Mouse (Mus musculus) hindbrain, embryonic 11.5 days (tissue): ENCODE results near the gene Vsx2. TPM values are rescaled to one million over a fixed set of nuclear protein-coding genes. Genes with fewer than 3 reads are reported as not detected.
A peak's percentile ranks its signal among the peaks of the same experiment; 100 is the strongest.

Source experiments
- ATAC-seq: fragments of 200-750 bp; cut with Nextera tagmentation; 2 replicates; pipeline ENCODE4 v1.8.0; 2017; ENCODE audit warnings: mild to moderate bottlenecking, moderate TSS enrichment, moderate library complexity; ENCODE audit not compliant: low FRiP score
- DNase-seq: peaks from one replicate; pipeline ENCODE4 v3.0.0-alpha.2; 2015; ENCODE audit warnings: low spot score
- H3K27ac ChIP-seq: fragments of 300-500 bp; sonication (generic); 2 replicates; pipeline ENCODE4 v1.5.1; 2014; ENCODE audit warnings: mild to moderate bottlenecking, low read depth, low read length
- H3K27me3 ChIP-seq: fragments of 300-500 bp; sonication (generic); 2 replicates; pipeline ENCODE4 v1.6.1; 2014; ENCODE audit warnings: mild to moderate bottlenecking, low read length, moderate library complexity, mixed read lengths; ENCODE audit not compliant: control insufficient read depth, insufficient read depth
- H3K36me3 ChIP-seq: fragments of 300-500 bp; sonication (generic); 2 replicates; pipeline ENCODE4 v1.6.1; 2014; ENCODE audit warnings: mild to moderate bottlenecking, low read length, moderate library complexity, mixed read lengths; ENCODE audit not compliant: control insufficient read depth, insufficient read depth
- H3K4me1 ChIP-seq: fragments of 300-500 bp; sonication (generic); replicated peaks from 2 replicates; pipeline ENCODE4 v1.6.1; 2014; ENCODE audit warnings: low read length, mixed read lengths; ENCODE audit not compliant: control insufficient read depth, insufficient read depth
- H3K4me2 ChIP-seq: fragments of 300-500 bp; sonication (generic); replicated peaks from 2 replicates; pipeline ENCODE4 v1.6.1; 2014; ENCODE audit warnings: mild to moderate bottlenecking, low read depth, low read length
- H3K4me3 ChIP-seq: fragments of 300-500 bp; sonication (generic); 2 replicates; pipeline ENCODE4 v1.5.1; 2014; ENCODE audit warnings: low read depth, low read length
- H3K9ac ChIP-seq: fragments of 300-500 bp; sonication (generic); 2 replicates; pipeline ENCODE4 v1.6.1; 2014; ENCODE audit warnings: low read depth, low read length
- H3K9me3 ChIP-seq: fragments of 300-500 bp; sonication (generic); 2 replicates; pipeline ENCODE4 v1.6.1; 2016; ENCODE audit warnings: low read length; ENCODE audit not compliant: control insufficient read depth
- WGBS: fragments of 180-500 bp; shearing (Covaris S2); extraction: QIAGEN DNeasy Blood & Tissue Kit; methylation state at CpG from one replicate; pipeline ENCODE4 v1.1.7; 2014; 5-methylcytosine and 5-hydroxymethylcytosine counted together
- polyA plus RNA-seq: library from polyadenylated mRNA; unstranded; fragments of >200 nt; fragmentation: Nextera tagmentation; extraction: Ambion mirVana; gene quantifications from 2 replicates; pipeline ENCODE4 v1.2.1, GENCODE M21; 2014

The Vsx2 gene
- polyA plus RNA-seq = 5.6 and 10.1 TPM in 2 replicates

- Histone ChIP-seq H3K36me3 (no peaks in the 10 kb centered on the region), H3K27me3 (peaks cover 71% of the 10 kb centered on the region), H3K4me2 (no peak within 1 kb of the TSS), H3K9me3 (no peaks in the 10 kb centered on the region), H3K4me3 (peak within 1 kb of the TSS; percentile 14; the same call in 1 of the 2 replicates), H3K4me1 (peaks cover 6% of the 10 kb centered on the region; the same call in 1 of the 2 replicates), H3K27ac (no peak within 1 kb of the TSS), H3K9ac (no peak within 1 kb of the TSS)
- DNase-seq (peak; percentile 51), ATAC-seq (no peak)
- 1% methylated on average over 25 of the region's 25 CpGs for WGBS
Measured at GRCm38 (mm10) chr12:84569336-84569970, at the start of gene Vsx2. Vsx2 (plus strand) TSS chr12:84569762.

DNA sequence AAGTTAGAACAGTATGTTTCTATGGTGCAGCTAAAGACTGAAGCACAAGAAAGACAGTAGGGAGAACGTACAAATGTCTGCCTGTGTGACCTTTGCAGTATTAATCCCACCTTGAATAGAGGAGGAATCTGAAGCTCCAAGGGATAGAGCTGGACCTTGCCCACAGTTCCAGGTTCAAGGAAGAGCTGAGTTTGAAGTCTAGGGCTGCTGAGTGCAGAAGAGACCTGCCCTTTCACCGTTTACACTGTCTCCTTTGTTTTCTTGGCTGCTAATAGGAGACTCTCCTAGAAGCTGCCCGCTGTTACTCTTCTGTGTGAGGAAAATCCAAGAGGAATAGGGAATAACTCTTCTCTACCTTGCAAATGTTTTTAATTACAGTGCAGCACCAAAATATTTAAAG, 45.8 kb upstream of the Vsx2 start:
- ATAC-seq (no peak), DNase-seq (no peak)
- no peak overlapping the region for H3K4me2 ChIP-seq
- peaks cover 5% of the 10 kb centered on the region for H3K27me3 ChIP-seq
- no peaks in the 10 kb centered on the region; the same call in 1 of the 2 replicates for H3K4me1 ChIP-seq
- no peaks in the 10 kb centered on the region for H3K36me3 ChIP-seq
- WGBS = 56% methylated on average over 3 of the region's 3 CpGs
- H3K27ac ChIP-seq = peak overlapping the region; percentile 39; the same call in 1 of the 2 replicates
- no peak overlapping the region for H3K9ac ChIP-seq
- no peak overlapping the region for H3K4me3 ChIP-seq
- H3K9me3 ChIP-seq = no peaks in the 10 kb centered on the region

GRCm38 (mm10) chr12:84524147-84525050, 45.2 kb upstream of the Vsx2 start:
- WGBS = 59% methylated on average over 11 of the region's 11 CpGs
- Histone ChIP-seq H3K27me3 (peaks cover 11% of the 10 kb centered on the region), H3K4me1 (no peaks in the 10 kb centered on the region; the same call in 1 of the 2 replicates), H3K9ac (no peak overlapping the region), H3K9me3 (no peaks in the 10 kb centered on the region), H3K36me3 (no peaks in the 10 kb centered on the region), H3K4me2 (no peak overlapping the region), H3K27ac (no peak overlapping the region), H3K4me3 (no peak overlapping the region)
- DNase-seq = no peak
- ATAC-seq = no peak

DNA sequence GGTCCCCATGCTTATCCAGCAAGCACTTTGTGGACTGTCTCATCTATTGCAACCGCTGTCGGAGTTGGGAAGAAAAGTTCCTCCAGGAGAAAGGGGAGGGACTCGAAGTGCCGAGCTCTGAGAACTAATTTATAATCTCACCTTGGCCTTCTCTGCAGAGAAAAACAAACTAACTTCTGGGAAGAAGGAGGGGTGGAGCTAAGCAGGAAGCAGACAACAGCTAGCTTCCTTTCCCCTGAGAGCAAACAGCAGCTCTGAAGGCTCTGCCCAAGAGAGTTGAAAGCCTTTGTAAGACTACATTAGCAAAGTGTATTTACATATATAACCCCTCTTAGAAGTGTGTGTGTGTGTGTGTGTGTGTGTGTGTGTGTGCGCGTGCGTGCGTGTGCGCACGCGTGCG, 44.1 kb upstream of the Vsx2 start:
- ATAC-seq (no peak), DNase-seq (no peak)
- H3K36me3 ChIP-seq = no peaks in the 10 kb centered on the region
- peaks cover 11% of the 10 kb centered on the region for H3K27me3 ChIP-seq
- no peak overlapping the region for H3K27ac ChIP-seq
- H3K9me3 ChIP-seq = no peaks in the 10 kb centered on the region
- no peak overlapping the region for H3K4me2 ChIP-seq
- no peaks in the 10 kb centered on the region; the same call in 1 of the 2 replicates for H3K4me1 ChIP-seq
- WGBS = 92% methylated on average over 12 of the region's 12 CpGs
- H3K4me3 ChIP-seq = no peak overlapping the region
- H3K9ac ChIP-seq = no peak overlapping the region

GRCm38 (mm10) chr12:84530426-84530825, 39.1 kb upstream of the Vsx2 start:
- DNase-seq (no peak), ATAC-seq (no peak)
- H3K9ac ChIP-seq = no peak overlapping the region
- no peak overlapping the region for H3K27ac ChIP-seq
- H3K4me2 ChIP-seq = no peak overlapping the region
- no peaks in the 10 kb centered on the region; the same call in 1 of the 2 replicates for H3K4me1 ChIP-seq
- H3K9me3 ChIP-seq = no peaks in the 10 kb centered on the region
- WGBS = 87% methylated on average over 5 of the region's 5 CpGs
- H3K27me3 ChIP-seq = peaks cover 27% of the 10 kb centered on the region
- no peaks in the 10 kb centered on the region for H3K36me3 ChIP-seq
- no peak overlapping the region for H3K4me3 ChIP-seq

- H3K9ac ChIP-seq = no peak overlapping the region
- H3K4me2 ChIP-seq = no peak overlapping the region
- peak overlapping the region; percentile 53; the same call in 1 of the 2 replicates for H3K27ac ChIP-seq
- 43% methylated on average over 13 of the region's 13 CpGs for WGBS
- peaks cover 32% of the 10 kb centered on the region for H3K27me3 ChIP-seq
- no peaks in the 10 kb centered on the region for H3K36me3 ChIP-seq
- ATAC-seq (peak; percentile 88), DNase-seq (peak; percentile 56)
- no peak overlapping the region for H3K4me3 ChIP-seq
- H3K9me3 ChIP-seq = no peaks in the 10 kb centered on the region
- H3K4me1 ChIP-seq = no peaks in the 10 kb centered on the region
Measured at GRCm38 (mm10) chr12:84531906-84532829, 37.4 kb upstream of the Vsx2 start.

GRCm38 (mm10) chr12:84532830-84533199, 36.7 kb upstream of the Vsx2 start:
- Histone ChIP-seq H3K4me2 (no peak overlapping the region), H3K27me3 (peaks cover 33% of the 10 kb centered on the region), H3K36me3 (no peaks in the 10 kb centered on the region), H3K27ac (0 out of 2 replicates have a peak overlapping the region, but pooled peaks have one; percentile 53), H3K4me1 (no peaks in the 10 kb centered on the region), H3K9me3 (no peaks in the 10 kb centered on the region), H3K4me3 (no peak overlapping the region), H3K9ac (no peak overlapping the region)
- 69% methylated on average over 8 of the region's 8 CpGs for WGBS
- ATAC-seq (peak; percentile 38; the same call in 1 of the 2 replicates), DNase-seq (no peak)
